Mouse (Mus musculus): ENCODE results near the gene Rho.

Gene Rho

GRCm38 (mm10) chr6:115956418-115956921 lies 24.9 kb downstream of the Rho start:
- no peak for DNase-seq (ENCODE audit: low read depth, low spot score)

- no peak for DNase-seq (ENCODE audit: low read depth, low spot score)
These were observed 25.5 kb downstream of the Rho start for GRCm38 (mm10) chr6:115956922-115957601.

- DNase-seq (ENCODE audit: low read depth, low spot score): no peak
These were observed 26.1 kb downstream of the Rho start for GRCm38 (mm10) chr6:115957681-115958080.

- DNase-seq (ENCODE audit: low read depth, low spot score): no peak
These were observed 26.9 kb downstream of the Rho start for GRCm38 (mm10) chr6:115958445-115958844.

GRCm38 (mm10) chr6:115959151-115959691 lies 27.7 kb downstream of the Rho start:
- no peak for DNase-seq (ENCODE audit: low read depth, low spot score)

GRCm38 (mm10) chr6:115960322-115960721 lies 28.8 kb downstream of the Rho start:
- no peak for DNase-seq (ENCODE audit: low read depth, low spot score)

GRCm38 (mm10) chr6:115961743-115962142 lies 30.2 kb downstream of the Rho start:
- DNase-seq (ENCODE audit: low read depth, low spot score): no peak

GRCm38 (mm10) chr6:115962439-115963085 lies 31.0 kb downstream of the Rho start:
- DNase-seq (ENCODE audit: low read depth, low spot score): no peak

GRCm38 (mm10) chr6:115963656-115964055 lies 32.1 kb downstream of the Rho start:
- DNase-seq (ENCODE audit: low read depth, low spot score): no peak

- DNase-seq (ENCODE audit: low read depth, low spot score): no peak
These were observed 34.8 kb downstream of the Rho start for GRCm38 (mm10) chr6:115966227-115966966.

- no peak for DNase-seq (ENCODE audit: low read depth, low spot score)
These were observed 35.8 kb downstream of the Rho start for GRCm38 (mm10) chr6:115967291-115967880.

GRCm38 (mm10) chr6:115968086-115968485 lies 36.5 kb downstream of the Rho start:
- no peak for DNase-seq (ENCODE audit: low read depth, low spot score)

- no peak for DNase-seq (ENCODE audit: low read depth, low spot score)
These were observed 37.2 kb downstream of the Rho start for GRCm38 (mm10) chr6:115968700-115969099.

GRCm38 (mm10) chr6:115969103-115969502 lies 37.6 kb downstream of the Rho start:
- no peak for DNase-seq (ENCODE audit: low read depth, low spot score)

GRCm38 (mm10) chr6:115969952-115970351 lies 38.4 kb downstream of the Rho start:
- DNase-seq (ENCODE audit: low read depth, low spot score): no peak

GRCm38 (mm10) chr6:115971273-115972060 lies 39.9 kb downstream of the Rho start:
- no peak for DNase-seq (ENCODE audit: low read depth, low spot score)

- no peak for DNase-seq (ENCODE audit: low read depth, low spot score)
These were observed 40.7 kb downstream of the Rho start for GRCm38 (mm10) chr6:115972083-115972764.

GRCm38 (mm10) chr6:115973139-115973875 lies 41.8 kb downstream of the Rho start:
- no peak for DNase-seq (ENCODE audit: low read depth, low spot score)

- DNase-seq (ENCODE audit: low read depth, low spot score): no peak
These were observed 42.5 kb downstream of the Rho start for GRCm38 (mm10) chr6:115973881-115974662.
